ENCODE assay signal across 8 mouse cellular contexts in the genomic region with DNA sequence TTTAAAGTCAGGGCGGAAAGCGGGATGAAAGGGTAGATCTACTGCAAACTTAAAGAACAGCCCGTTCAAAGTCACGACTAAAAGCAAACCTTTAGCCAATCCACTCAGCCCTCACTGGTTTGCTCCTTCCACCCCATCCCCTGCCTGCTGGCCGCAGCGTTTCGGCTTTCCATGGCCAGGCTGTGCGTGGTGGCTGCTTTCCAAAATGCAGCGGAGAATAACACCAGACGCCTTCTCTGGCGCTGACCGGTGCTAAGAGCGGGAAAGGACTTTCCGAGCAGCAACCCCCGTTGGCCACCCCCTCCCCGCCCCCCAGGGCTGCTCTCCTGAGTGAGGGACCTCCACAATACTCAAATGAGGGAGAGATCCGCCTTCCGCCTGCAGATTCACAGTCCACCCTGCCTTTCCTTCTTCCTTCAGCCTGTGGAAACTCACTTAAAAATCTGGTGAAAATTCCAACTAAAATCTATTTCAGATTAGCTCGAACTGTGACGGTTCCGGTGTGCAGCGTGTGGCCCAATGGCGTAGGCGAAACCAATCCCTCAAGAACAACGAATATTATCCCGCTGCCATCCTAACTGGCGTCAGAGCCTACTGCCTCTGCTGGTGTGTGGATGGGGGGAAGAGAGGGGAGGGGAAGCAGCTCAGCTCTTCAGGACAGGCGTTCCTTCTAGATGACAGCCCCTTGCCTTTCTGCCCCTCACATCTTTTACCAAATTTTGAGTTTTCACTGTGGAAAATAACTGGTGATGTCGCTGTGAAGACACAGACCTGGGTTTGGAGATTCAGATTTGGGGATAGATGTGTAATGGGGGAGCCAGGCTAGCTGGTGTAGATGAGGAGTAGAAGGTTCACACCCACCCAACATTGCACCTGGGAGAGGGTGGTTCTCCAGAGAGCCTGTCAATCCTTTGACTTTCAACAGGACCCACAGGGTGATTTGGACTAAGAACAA. TPM values are rescaled to one million over a fixed set of nuclear protein-coding genes. Genes with fewer than 3 reads are reported as not detected.
DNase-seq lines count a peak whose midpoint lies in the region; ATAC-seq lines count a peak whose summit lies in the region.

No protein-coding gene starts in this region.

- H3K4me2 ChIP-seq in liver, embryonic 12.5 days, result peak overlapping the region; percentile 71

- DNase-seq in gastrocnemius, adult 18-20 months (ENCODE audit: low spot score), result peak; percentile 12
- no peak for DNase-seq in gastrocnemius, adult 8-10 months (ENCODE audit: low spot score in 2 of 2)
- peak; percentile 50 for DNase-seq in forebrain, embryonic 10.5 days (ENCODE audit: extremely low spot score, low spot score)
- peak; percentile 54 to 64 for DNase-seq in heart, postnatal 10 days
- DNase-seq in kidney, postnatal 25 days, result peak; percentile 40 to 45
- peak; percentile 25 for DNase-seq in ovary, adult 18-20 months (ENCODE audit: low spot score)

- ATAC-seq in liver, embryonic 12.5 days, result no peak
- ATAC-seq in megakaryocyte progenitor cell, adult 5-6 weeks (replicated peaks; ENCODE audit: poor library complexity), result no peak

- peaks cover 79% of the 10 kb centered on the region for H3K27me3 ChIP-seq in forebrain, embryonic 10.5 days (ENCODE audit: poor library complexity, severe bottlenecking)
- H3K27me3 ChIP-seq in liver, embryonic 12.5 days (replicated peaks), result peaks cover 64% of the 10 kb centered on the region

- intact Hi-C loops in heart, postnatal 10 days (cut with DNase I), result loop anchor here (1.0 to 5.0 kb wide), 4 partner anchors 72 to 846 kb away; no protein-coding TSS in a partner anchor

- H3K9me3 ChIP-seq in forebrain, embryonic 10.5 days, result peaks cover 4% of the 10 kb centered on the region; the same call in 1 of the 2 replicates
- H3K9me3 ChIP-seq in liver, embryonic 12.5 days (replicated peaks), result no peaks in the 10 kb centered on the region

- H3K27ac ChIP-seq in forebrain, embryonic 10.5 days, result peak overlapping the region; percentile 62; the same call in 1 of the 2 replicates
- H3K27ac ChIP-seq in liver, embryonic 12.5 days, result no peak overlapping the region

- H3K9ac ChIP-seq in liver, embryonic 12.5 days, result no peak overlapping the region

- H3K4me3 ChIP-seq in forebrain, embryonic 10.5 days, result peak overlapping the region; percentile 77
- peak overlapping the region; percentile 57 for H3K4me3 ChIP-seq in liver, embryonic 12.5 days

- no peaks in the 10 kb centered on the region for H3K36me3 ChIP-seq in forebrain, embryonic 10.5 days (replicated peaks)
- H3K36me3 ChIP-seq in liver, embryonic 12.5 days, result no peaks in the 10 kb centered on the region

- peaks cover 37% of the 10 kb centered on the region for H3K4me1 ChIP-seq in forebrain, embryonic 10.5 days
- H3K4me1 ChIP-seq in liver, embryonic 12.5 days, result 0 out of 2 replicates have a peak, but pooled peaks cover 2% of the 10 kb centered on the region

- WGBS in forebrain, embryonic 10.5 days, result 3% methylated on average over 29 of the region's 29 CpGs
- 6% methylated on average over 29 of the region's 29 CpGs for WGBS in liver, embryonic 12.5 days (ENCODE audit: insufficient replicate concordance)

RNA-seq across cellular contexts. Expression of a gene that starts 0.9 kb away (rescaled TPM):
- total RNA-seq in gastrocnemius, adult 18-20 months (2021), result under 1 TPM; 0.62 to 1.00 TPM
- total RNA-seq in gastrocnemius, adult 8-10 months (2022), result under 1 TPM; 0.40 to 0.94 (median 0.55) TPM
- polyA plus RNA-seq in forebrain, embryonic 10.5 days (2016; fragmentation: Nextera tagmentation; extraction: Ambion mirVana), result 0.49 and 0.58 TPM in 2 replicates
- total RNA-seq in heart, postnatal 10 days (2021), result 1 to 10 TPM in 1 of 2 experiments, under 1 TPM in 1; 0.87 to 1.2 TPM
- polyA plus RNA-seq in liver, embryonic 12.5 days (2016; fragmentation: Nextera tagmentation; extraction: Ambion mirVana), result 0.18 and 0.21 TPM in 2 replicates
- total RNA-seq in megakaryocyte progenitor cell, adult 5-6 weeks (2015), result not detected in 2 replicates
- total RNA-seq in megakaryocyte progenitor cell, adult 5-6 weeks (2017), result not detected in 2 replicates

Comparison
In these comparisons a context has a peak if more than half of its experiments do, and no peak if none do; other contexts are left out.
1. DNase-seq: peak in gastrocnemius, adult 18-20 months (single experiment), forebrain, embryonic 10.5 days (single experiment), heart, postnatal 10 days (2 of 2), kidney, postnatal 25 days (2 of 2) and ovary, adult 18-20 months (single experiment); none in gastrocnemius, adult 8-10 months (0 of 2).